Comparison of ENCODE assay signal across 8 mouse cellular contexts in the genomic region with DNA sequence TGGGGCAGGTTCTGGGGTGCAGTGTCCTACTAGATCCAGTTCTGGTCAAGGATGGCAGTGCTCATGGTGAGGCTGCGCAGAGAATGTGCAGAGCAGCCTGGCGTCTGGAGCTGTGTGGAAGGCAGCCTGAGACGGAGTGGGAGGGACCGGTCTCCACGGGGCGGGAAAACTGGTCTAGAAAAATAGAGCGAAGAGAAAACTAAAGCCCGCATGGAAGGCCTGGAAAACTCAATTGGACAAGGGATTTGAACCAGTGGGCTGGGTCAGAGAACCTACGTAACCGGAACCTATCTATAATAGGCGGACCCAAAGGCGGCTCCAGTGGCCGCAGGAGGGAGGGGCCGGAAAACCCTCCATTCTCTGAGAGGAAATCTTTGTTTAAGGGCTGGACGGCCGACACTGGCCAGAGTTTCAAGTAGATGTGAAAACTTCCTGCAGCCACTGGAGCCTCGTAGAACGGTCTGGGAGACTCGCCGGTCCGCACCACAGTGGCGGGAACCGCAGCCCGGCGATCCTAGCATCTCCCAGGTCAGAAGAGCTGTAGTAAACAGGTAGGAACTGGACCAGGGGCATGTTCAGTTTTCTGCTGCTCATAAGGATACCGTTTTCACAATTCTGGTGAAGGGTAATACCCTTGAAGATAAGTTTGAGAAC. TPM values are rescaled to one million over a fixed set of nuclear protein-coding genes. Genes with fewer than 3 reads are reported as not detected.
DNase-seq lines count a peak whose midpoint lies in the region; ATAC-seq lines count a peak whose summit lies in the region.

TSS of gene Zfp760 (plus strand) at position 399 of the 654 bp plus-strand sequence.

- peak; percentile 65 for DNase-seq in c-Kit-negative CD71-positive TER-119-positive erythroid progenitor cells, embryonic 14.5 days (ENCODE audit: low read depth, low spot score)
- peak; percentile 90 for DNase-seq in fibroblast of lung, adult 2 months (ENCODE audit: low read depth)
- DNase-seq in kidney, postnatal 14 days: peak; percentile 92
- DNase-seq in liver, embryonic 13.5 days: peak; percentile 79
- peak; percentile 81 for DNase-seq in neural tube, embryonic 10.5 days (ENCODE audit: extremely low spot score, low spot score)

- peak within 1 kb of the TSS; percentile 84 for H3K9ac ChIP-seq in heart, embryonic 14.5 days (ENCODE audit: low read length)
- H3K9ac ChIP-seq in liver, embryonic 13.5 days: peak within 1 kb of the TSS; percentile 87
- H3K9ac ChIP-seq in stomach, embryonic 16.5 days (ENCODE audit: low read length): peak within 1 kb of the TSS; percentile 84

- H3K4me3 ChIP-seq in heart, embryonic 14.5 days (ENCODE audit: control insufficient read depth in 1 of 2, insufficient read depth in 1 of 2, low read depth in 1 of 2, low read length in 2 of 2): peak within 1 kb of the TSS; percentile 70 to 82
- peak within 1 kb of the TSS; percentile 82 for H3K4me3 ChIP-seq in liver, embryonic 13.5 days (replicated peaks)
- H3K4me3 ChIP-seq in stomach, embryonic 16.5 days (replicated peaks; ENCODE audit: low read length): peak within 1 kb of the TSS; percentile 70

- ATAC-seq in CD4-positive, CD25-positive, alpha-beta regulatory T cell, adult 4 months: peak; percentile 79
- peak; percentile 91 for ATAC-seq in heart, embryonic 14.5 days (ENCODE audit: insufficient number of reproducible peaks, insufficient read depth, low FRiP score, low read depth)
- peak; percentile 79 for ATAC-seq in liver, embryonic 13.5 days (ENCODE audit: low read depth)
- ATAC-seq in stomach, embryonic 16.5 days (ENCODE audit: insufficient read depth, low FRiP score): peak; percentile 99

- peak within 1 kb of the TSS; percentile 92 to 98 for H3K27ac ChIP-seq in heart, embryonic 14.5 days (replicated peaks in 1 of 2; ENCODE audit: control insufficient read depth in 1 of 2, insufficient read depth in 1 of 2, low read depth in 2 of 2, low read length in 2 of 2)
- H3K27ac ChIP-seq in liver, embryonic 13.5 days: peak within 1 kb of the TSS; percentile 91
- peak within 1 kb of the TSS; percentile 96 for H3K27ac ChIP-seq in stomach, embryonic 16.5 days (ENCODE audit: low read length)

- WGBS in heart, embryonic 14.5 days: 8% methylated on average over 26 of the region's 26 CpGs
- WGBS in liver, embryonic 13.5 days (ENCODE audit: insufficient replicate concordance): 3% methylated on average over 26 of the region's 26 CpGs
- WGBS in stomach, embryonic 16.5 days: 4% methylated on average over 26 of the region's 26 CpGs

- H3K27me3 ChIP-seq in heart, embryonic 14.5 days (ENCODE audit: control insufficient read depth, insufficient read depth, low read length): no peaks in the 10 kb centered on the region
- H3K27me3 ChIP-seq in liver, embryonic 13.5 days: no peaks in the 10 kb centered on the region
- no peaks in the 10 kb centered on the region for H3K27me3 ChIP-seq in stomach, embryonic 16.5 days (ENCODE audit: control insufficient read depth, insufficient read depth, low read length)

- H3K4me1 ChIP-seq in heart, embryonic 14.5 days (ENCODE audit: control insufficient read depth in 2 of 2, insufficient read depth in 2 of 2, low read length in 2 of 2): peaks cover 3 to 5% of the 10 kb centered on the region in 2 experiments; a peak in 3 of 4 replicates
- H3K4me1 ChIP-seq in liver, embryonic 13.5 days (replicated peaks): peaks cover 40% of the 10 kb centered on the region
- peaks cover 6% of the 10 kb centered on the region; the same call in 1 of the 2 replicates for H3K4me1 ChIP-seq in stomach, embryonic 16.5 days (ENCODE audit: control insufficient read depth, insufficient read depth, low read length)

- H3K9me3 ChIP-seq in heart, embryonic 14.5 days (ENCODE audit: control insufficient read depth, low read length): no peaks in the 10 kb centered on the region
- H3K9me3 ChIP-seq in liver, embryonic 13.5 days (replicated peaks): no peaks in the 10 kb centered on the region
- H3K9me3 ChIP-seq in stomach, embryonic 16.5 days (replicated peaks; ENCODE audit: control insufficient read depth, low read length): no peaks in the 10 kb centered on the region

- peaks cover 20% of the 10 kb centered on the region for H3K36me3 ChIP-seq in heart, embryonic 14.5 days (ENCODE audit: control insufficient read depth, insufficient read depth, low read length)
- H3K36me3 ChIP-seq in liver, embryonic 13.5 days: peaks cover 16% of the 10 kb centered on the region
- H3K36me3 ChIP-seq in stomach, embryonic 16.5 days (ENCODE audit: control insufficient read depth, insufficient read depth, low read length): peaks cover 3% of the 10 kb centered on the region; the same call in 1 of the 2 replicates

- H3K4me2 ChIP-seq in heart, embryonic 14.5 days (ENCODE audit: low read length): peak within 1 kb of the TSS; percentile 79
- H3K4me2 ChIP-seq in liver, embryonic 13.5 days: peak within 1 kb of the TSS; percentile 72
- peak within 1 kb of the TSS; percentile 56 for H3K4me2 ChIP-seq in stomach, embryonic 16.5 days (ENCODE audit: low read depth, low read length)

RNA-seq across cellular contexts. Expression of gene Zfp760, which starts in this region (rescaled TPM):
- polyA plus RNA-seq in CD4-positive, CD25-positive, alpha-beta regulatory T cell, adult 4 months (2017; shearing (Covaris generic)): 1 to 10 TPM; 4.7 to 5.3 TPM
- 7.0 and 7.1 TPM in 2 replicates for polyA plus RNA-seq in heart, embryonic 14.5 days (2014; fragmentation: Nextera tagmentation; extraction: Ambion mirVana)
- 3.8 and 5.0 TPM in 2 replicates for polyA plus RNA-seq in liver, embryonic 13.5 days (2015; fragmentation: Nextera tagmentation; extraction: Ambion mirVana)
- polyA plus RNA-seq in stomach, embryonic 16.5 days (2015; fragmentation: Nextera tagmentation; extraction: Ambion mirVana): 8.2 and 9.5 TPM in 2 replicates

Comparison
In these comparisons a context has a peak if more than half of its experiments do, and no peak if none do; other contexts are left out.
1. Peak in every context shown above with its lines: DNase-seq, ATAC-seq, H3K4me3 ChIP-seq and H3K27ac ChIP-seq.